Mouse (Mus musculus) hindbrain, embryonic 12.5 days (tissue): ENCODE measurements around the gene Cdca5. TPM values are rescaled to one million over a fixed set of nuclear protein-coding genes. Genes with fewer than 3 reads are reported as not detected.
"Not testable (repeated sequence)": the region's sequence is repeated elsewhere in the genome, so short reads cannot be mapped to it uniquely, and the experiment has no call there.

Source experiments
- ATAC-seq: fragments of 200-750 bp; cut with Nextera tagmentation; 2 replicates; pipeline ENCODE4 v1.8.0; 2017; ENCODE audit warnings: moderate TSS enrichment; ENCODE audit not compliant: low FRiP score
- H3K27ac ChIP-seq: fragments of 300-500 bp; sonication (generic); 2 replicates; pipeline ENCODE4 v1.5.1; 2016; ENCODE audit warnings: mild to moderate bottlenecking
- H3K27me3 ChIP-seq: fragments of 300-500 bp; sonication (generic); 2 replicates; pipeline ENCODE4 v1.6.1; 2016; ENCODE audit warnings: mild to moderate bottlenecking
- H3K36me3 ChIP-seq: fragments of 300-500 bp; sonication (generic); 2 replicates; pipeline ENCODE4 v1.6.1; 2016; ENCODE audit warnings: mild to moderate bottlenecking
- H3K4me1 ChIP-seq: fragments of 300-500 bp; sonication (generic); 2 replicates; pipeline ENCODE4 v1.6.1; 2016
- H3K4me2 ChIP-seq: fragments of 300-500 bp; sonication (generic); replicated peaks from 2 replicates; pipeline ENCODE4 v1.6.1; 2016; ENCODE audit warnings: mild to moderate bottlenecking
- H3K4me3 ChIP-seq: fragments of 300-500 bp; sonication (generic); 2 replicates; pipeline ENCODE4 v1.5.1; 2016; ENCODE audit warnings: mild to moderate bottlenecking
- H3K9ac ChIP-seq: fragments of 300-500 bp; sonication (generic); 2 replicates; pipeline ENCODE4 v1.6.1; 2016; ENCODE audit warnings: mild to moderate bottlenecking, moderate library complexity
- H3K9me3 ChIP-seq: fragments of 300-500 bp; sonication (generic); replicated peaks from 2 replicates; pipeline ENCODE4 v1.6.1; 2016; ENCODE audit warnings: mild to moderate bottlenecking
- WGBS: fragments of 180-500 bp; shearing (Covaris S2); methylation state at CpG from one replicate; pipeline ENCODE4 v1.1.7; 2016; 5-methylcytosine and 5-hydroxymethylcytosine counted together
- polyA plus RNA-seq: library from polyadenylated mRNA; unstranded; fragments of >200 nt; fragmentation: Nextera tagmentation; extraction: Ambion mirVana; gene quantifications from 2 replicates; pipeline ENCODE4 v1.2.1, GENCODE M21; 2016

Gene Cdca5
- polyA plus RNA-seq, 1 experiment from 2014 or later = 24.5 TPM

GRCm38 (mm10) chr19:6118677-6119185 lies 33.9 kb downstream of the Cdca5 start:
- ATAC-seq = peak; percentile 65
- Histone ChIP-seq H3K4me1 (peaks cover 35% of the 10 kb centered on the region), H3K4me3 (peak overlapping the region; percentile 86), H3K9me3 (no peaks in the 10 kb centered on the region), H3K27me3 (no peaks in the 10 kb centered on the region), H3K27ac (peak overlapping the region; percentile 93), H3K4me2 (peak overlapping the region; percentile 80), H3K36me3 (peaks cover 32% of the 10 kb centered on the region), H3K9ac (peak overlapping the region; percentile 60)
- 2% methylated on average over 8 of the region's 8 CpGs for WGBS

GRCm38 (mm10) chr19:6121761-6122160 lies 37.0 kb downstream of the Cdca5 start:
- Histone ChIP-seq H3K4me3 (no peak overlapping the region), H3K9ac (no peak overlapping the region), H3K27ac (no peak overlapping the region), H3K9me3 (no peaks in the 10 kb centered on the region), H3K27me3 (no peaks in the 10 kb centered on the region), H3K36me3 (peaks cover 7% of the 10 kb centered on the region), H3K4me1 (peaks cover 28% of the 10 kb centered on the region), H3K4me2 (0 out of 2 replicates have a peak overlapping the region, but pooled peaks have one; percentile 15)
- no peak for ATAC-seq
- 27% methylated on average over 16 of the region's 19 CpGs for WGBS

GRCm38 (mm10) chr19:6123330-6123729 lies 38.5 kb downstream of the Cdca5 start:
- Histone ChIP-seq H3K4me3 (no peak overlapping the region), H3K27me3 (no peaks in the 10 kb centered on the region), H3K4me2 (no peak overlapping the region), H3K9me3 (no peaks in the 10 kb centered on the region), H3K9ac (no peak overlapping the region), H3K36me3 (peaks cover 7% of the 10 kb centered on the region), H3K4me1 (peaks cover 18% of the 10 kb centered on the region), H3K27ac (peak overlapping the region; percentile 23; the same call in 1 of the 2 replicates)
- ATAC-seq = no peak
- 64% methylated on average over 8 of the region's 8 CpGs for WGBS

GRCm38 (mm10) chr19:6124898-6125297 lies 40.1 kb downstream of the Cdca5 start:
- no peak overlapping the region for H3K9ac ChIP-seq
- 85% methylated on average over 2 of the region's 2 CpGs for WGBS
- H3K9me3 ChIP-seq = no peaks in the 10 kb centered on the region
- no peak overlapping the region for H3K4me3 ChIP-seq
- peaks cover 7% of the 10 kb centered on the region for H3K36me3 ChIP-seq
- H3K27me3 ChIP-seq = no peaks in the 10 kb centered on the region
- no peak overlapping the region for H3K27ac ChIP-seq
- H3K4me2 ChIP-seq = no peak overlapping the region
- peaks cover 9% of the 10 kb centered on the region for H3K4me1 ChIP-seq
- no peak for ATAC-seq

GRCm38 (mm10) chr19:6126289-6126688 lies 41.5 kb downstream of the Cdca5 start:
- no peak overlapping the region for H3K4me3 ChIP-seq
- peaks cover 9% of the 10 kb centered on the region for H3K4me1 ChIP-seq
- peaks cover 4% of the 10 kb centered on the region for H3K36me3 ChIP-seq
- H3K27ac ChIP-seq = no peak overlapping the region
- H3K27me3 ChIP-seq = no peaks in the 10 kb centered on the region
- WGBS = 18% methylated on average over 4 of the region's 4 CpGs
- no peak overlapping the region for H3K9ac ChIP-seq
- no peak for ATAC-seq
- no peaks in the 10 kb centered on the region for H3K9me3 ChIP-seq
- no peak overlapping the region for H3K4me2 ChIP-seq

- Histone ChIP-seq H3K27ac (peak overlapping the region; percentile 82; the same call in 1 of the 2 replicates), H3K9ac (0 out of 2 replicates have a peak overlapping the region, but pooled peaks have one; percentile 58)
These were observed 42.2 kb downstream of the Cdca5 start for GRCm38 (mm10) chr19:6126789-6127580.

GRCm38 (mm10) chr19:6127760-6128341 lies 43.1 kb downstream of the Cdca5 start, which contains the start of gene Snx15:
Gene Snx15 (minus strand): TSS chr19:6128304.
- peak; percentile 93 for ATAC-seq
- Histone ChIP-seq H3K4me1 (peaks cover 4% of the 10 kb centered on the region; the same call in 1 of the 2 replicates), H3K36me3 (no peaks in the 10 kb centered on the region), H3K9me3 (no peaks in the 10 kb centered on the region), H3K4me3 (peak within 1 kb of the TSS; percentile 45), H3K27me3 (no peaks in the 10 kb centered on the region), H3K27ac (peak within 1 kb of the TSS; percentile 82), H3K4me2 (peak within 1 kb of the TSS; percentile 52), H3K9ac (peak within 1 kb of the TSS; percentile 58)
- WGBS = under 1% methylated on average over 32 of the region's 32 CpGs

More at GRCm38 (mm10) chr19:6126789-6127580, 42.2 kb downstream of the Cdca5 start:
- no peaks in the 10 kb centered on the region for H3K27me3 ChIP-seq
- peak overlapping the region; percentile 52 for H3K4me2 ChIP-seq
- ATAC-seq = no peak
- H3K4me3 ChIP-seq = peak overlapping the region; percentile 45
- H3K9me3 ChIP-seq = no peaks in the 10 kb centered on the region
- peaks cover 5% of the 10 kb centered on the region for H3K4me1 ChIP-seq
- WGBS = 79% methylated on average over 10 of the region's 10 CpGs
- no peaks in the 10 kb centered on the region; the same call in 1 of the 2 replicates for H3K36me3 ChIP-seq

- H3K9ac ChIP-seq, H3K9me3 ChIP-seq, H3K4me1 ChIP-seq, H3K27ac ChIP-seq, H3K4me2 ChIP-seq, H3K27me3 ChIP-seq, H3K4me3 ChIP-seq, ATAC-seq: not testable (repeated sequence)
- WGBS = 77% methylated on average over 7 of the region's 7 CpGs
- peaks cover 15% of the 10 kb centered on the region for H3K36me3 ChIP-seq
These were observed 45.8 kb downstream of the Cdca5 start for GRCm38 (mm10) chr19:6130414-6131128.

GRCm38 (mm10) chr19:6132171-6132827 lies 47.5 kb downstream of the Cdca5 start:
- Histone ChIP-seq H3K9ac (0 out of 2 replicates have a peak overlapping the region, but pooled peaks have one; percentile 15), H3K27ac (no peak overlapping the region), H3K4me2 (no peak overlapping the region), H3K9me3 (no peaks in the 10 kb centered on the region), H3K4me1 (no peaks in the 10 kb centered on the region), H3K27me3 (no peaks in the 10 kb centered on the region), H3K4me3 (no peak overlapping the region), H3K36me3 (peaks cover 31% of the 10 kb centered on the region)
- ATAC-seq = no peak
- 81% methylated on average over 7 of the region's 7 CpGs for WGBS

GRCm38 (mm10) chr19:6133197-6133596 lies 48.4 kb downstream of the Cdca5 start:
- not testable (repeated sequence) for ATAC-seq
- 55% methylated on average over 1 of the region's 1 CpGs for WGBS
- H3K36me3 ChIP-seq = peaks cover 38% of the 10 kb centered on the region

GRCm38 (mm10) chr19:6136397-6136796 lies 51.6 kb downstream of the Cdca5 start:
- ATAC-seq = no peak
- Histone ChIP-seq H3K27me3 (no peaks in the 10 kb centered on the region), H3K4me1 (peaks cover 10% of the 10 kb centered on the region), H3K4me3 (no peak overlapping the region), H3K9me3 (no peaks in the 10 kb centered on the region), H3K9ac (no peak overlapping the region), H3K4me2 (no peak overlapping the region), H3K36me3 (peaks cover 38% of the 10 kb centered on the region), H3K27ac (no peak overlapping the region)
- 81% methylated on average over 3 of the region's 3 CpGs for WGBS

More at GRCm38 (mm10) chr19:6133197-6133596, 48.4 kb downstream of the Cdca5 start:
- H3K4me1 ChIP-seq, H3K9ac ChIP-seq, H3K27me3 ChIP-seq, H3K4me3 ChIP-seq, H3K4me2 ChIP-seq, H3K9me3 ChIP-seq, H3K27ac ChIP-seq: not testable (repeated sequence)
